Mouse (Mus musculus): ENCODE results near the gene Cytip.

Gene Cytip

GRCm38 (mm10) chr2:58195346-58195745, at the start of gene Cytip:
Gene Cytip, minus strand, starts transcription at chr2:58195532.
- no peak for DNase-seq

GRCm38 (mm10) chr2:58240639-58241038, 45.3 kb upstream of the Cytip start:
- DNase-seq: peak; percentile 42

GRCm38 (mm10) chr2:58237487-58237886, 42.2 kb upstream of the Cytip start:
- no peak for DNase-seq

- peak; percentile 85 for DNase-seq
These were observed 4.1 kb upstream of the Cytip start for GRCm38 (mm10) chr2:58199442-58199841.

GRCm38 (mm10) chr2:58196880-58197279, 1.5 kb upstream of the Cytip start:
- no peak for DNase-seq

- DNase-seq: no peak
These were observed 763 bp downstream of the Cytip start for GRCm38 (mm10) chr2:58194422-58195115.

GRCm38 (mm10) chr2:58192160-58192559, 3.2 kb downstream of the Cytip start:
- DNase-seq: no peak

GRCm38 (mm10) chr2:58189501-58189900, 5.8 kb downstream of the Cytip start:
- no peak for DNase-seq

- DNase-seq: no peak
These were observed 6.4 kb downstream of the Cytip start for GRCm38 (mm10) chr2:58188903-58189302.

- peak; percentile 37 for DNase-seq
These were observed 7.9 kb downstream of the Cytip start for GRCm38 (mm10) chr2:58187310-58188051.

- DNase-seq: no peak
These were observed 11.1 kb downstream of the Cytip start for GRCm38 (mm10) chr2:58184197-58184596.

GRCm38 (mm10) chr2:58183658-58184057, 11.7 kb downstream of the Cytip start:
- no peak for DNase-seq

GRCm38 (mm10) chr2:58180776-58181175, 14.6 kb downstream of the Cytip start:
- DNase-seq: no peak

GRCm38 (mm10) chr2:58179056-58179455, 16.3 kb downstream of the Cytip start:
- DNase-seq: no peak

- DNase-seq: peak; percentile 84
These were observed 19.7 kb downstream of the Cytip start for GRCm38 (mm10) chr2:58175392-58176291.

- peak; percentile 43 for DNase-seq
These were observed 20.7 kb downstream of the Cytip start for GRCm38 (mm10) chr2:58174476-58175286.

- DNase-seq: no peak
These were observed 22.4 kb downstream of the Cytip start for GRCm38 (mm10) chr2:58172963-58173362.

GRCm38 (mm10) chr2:58169173-58169572, 26.2 kb downstream of the Cytip start:
- DNase-seq: no peak

- no peak for DNase-seq
These were observed 27.7 kb downstream of the Cytip start for GRCm38 (mm10) chr2:58167654-58168053.

GRCm38 (mm10) chr2:58166764-58167163, 28.6 kb downstream of the Cytip start:
- no peak for DNase-seq

- no peak for DNase-seq
These were observed 31.7 kb downstream of the Cytip start for GRCm38 (mm10) chr2:58163457-58164181.

- DNase-seq: no peak
These were observed 33.5 kb downstream of the Cytip start for GRCm38 (mm10) chr2:58161813-58162212.
